Mouse (Mus musculus): ENCODE data around the gene Phactr4. TPM values are rescaled to one million over a fixed set of nuclear protein-coding genes. Genes with fewer than 3 reads are reported as not detected.

Gene Phactr4
- polyA plus RNA-seq, 1 experiment from 2014 or later, result 15.3 TPM

- TF ChIP-seq EP300 (IDR thresholded peaks at IDR 0.05), result peak; percentile 42; the same call in 1 of the 2 replicates
- TF ChIP-seq CTCF (IDR thresholded peaks at IDR 0.05), result no peak
- H3K9me3 ChIP-seq (ENCODE audit: low read length), result no peaks in the 10 kb centered on the region
- no peak overlapping the region for H3K4me3 ChIP-seq (ENCODE audit: low read depth, low read length)
- peak overlapping the region; percentile 66 for H3K27ac ChIP-seq (ENCODE audit: low read length)
- WGBS, result 60% methylated on average over 13 of the region's 13 CpGs
- H3K4me1 ChIP-seq (ENCODE audit: insufficient read depth, low read depth, low read length), result no peaks in the 10 kb centered on the region
- H3K9ac ChIP-seq (replicated peaks; ENCODE audit: low read depth), result no peak overlapping the region
- no peaks in the 10 kb centered on the region for H3K27me3 ChIP-seq (replicated peaks; ENCODE audit: insufficient read depth, low read length)
- H3K36me3 ChIP-seq (ENCODE audit: insufficient read depth, low read length), result peaks cover 38% of the 10 kb centered on the region
- DNase-seq (ENCODE audit: low spot score) (peak; percentile 86), ATAC-seq (peak; percentile 90)
- no peak overlapping the region for H3K4me2 ChIP-seq (replicated peaks; ENCODE audit: low read depth, low read length)
These were observed 56.7 kb downstream of the Phactr4 start for GRCm38 (mm10) chr4:132365450-132366060.

GRCm38 (mm10) chr4:132363487-132363886, 58.8 kb downstream of the Phactr4 start:
- no peak for ATAC-seq

GRCm38 (mm10) chr4:132359510-132359909, 62.8 kb downstream of the Phactr4 start:
- TF ChIP-seq CTCF (IDR thresholded peaks at IDR 0.05) (no peak), EP300 (IDR thresholded peaks at IDR 0.05) (no peak)
- no peaks in the 10 kb centered on the region for H3K27me3 ChIP-seq (replicated peaks; ENCODE audit: insufficient read depth, low read length)
- ATAC-seq, result no peak
- H3K27ac ChIP-seq (ENCODE audit: low read length), result no peak overlapping the region
- WGBS, result 85% methylated on average over 4 of the region's 4 CpGs
- H3K4me1 ChIP-seq (ENCODE audit: insufficient read depth, low read depth, low read length), result no peaks in the 10 kb centered on the region
- no peak overlapping the region for H3K9ac ChIP-seq (replicated peaks; ENCODE audit: low read depth)
- H3K9me3 ChIP-seq (ENCODE audit: low read length), result no peaks in the 10 kb centered on the region
- no peak overlapping the region for H3K4me2 ChIP-seq (replicated peaks; ENCODE audit: low read depth, low read length)
- no peak overlapping the region for H3K4me3 ChIP-seq (ENCODE audit: low read depth, low read length)
- DNase-seq (ENCODE audit: low spot score), result no peak
- peaks cover 25% of the 10 kb centered on the region; the same call in 1 of the 2 replicates for H3K36me3 ChIP-seq (ENCODE audit: insufficient read depth, low read length)

More at GRCm38 (mm10) chr4:132363487-132363886, 58.8 kb downstream of the Phactr4 start:
- no peak for TF ChIP-seq CTCF (IDR thresholded peaks at IDR 0.05)
- TF ChIP-seq EP300 (IDR thresholded peaks at IDR 0.05), result no peak
- no peak overlapping the region for H3K27ac ChIP-seq (ENCODE audit: low read length)
- no peaks in the 10 kb centered on the region for H3K9me3 ChIP-seq (ENCODE audit: low read length)
- H3K4me2 ChIP-seq (replicated peaks; ENCODE audit: low read depth, low read length), result no peak overlapping the region
- peaks cover 41% of the 10 kb centered on the region for H3K36me3 ChIP-seq (ENCODE audit: insufficient read depth, low read length)
- WGBS, result 95% methylated on average over 11 of the region's 11 CpGs
- no peak overlapping the region for H3K9ac ChIP-seq (replicated peaks; ENCODE audit: low read depth)
- H3K4me3 ChIP-seq (ENCODE audit: low read depth, low read length), result no peak overlapping the region
- no peak for DNase-seq (ENCODE audit: low spot score)
- no peaks in the 10 kb centered on the region for H3K27me3 ChIP-seq (replicated peaks; ENCODE audit: insufficient read depth, low read length)
- H3K4me1 ChIP-seq (ENCODE audit: insufficient read depth, low read depth, low read length), result no peaks in the 10 kb centered on the region

GRCm38 (mm10) chr4:132356170-132356569, 66.1 kb downstream of the Phactr4 start:
- 50% methylated on average over 12 of the region's 12 CpGs for WGBS
- DNase-seq (ENCODE audit: low spot score) (peak; percentile 48), ATAC-seq (0 out of 2 replicates have a peak, but pooled peaks have one; percentile 16)
- Histone ChIP-seq H3K36me3 (ENCODE audit: insufficient read depth, low read length) (peaks cover 13% of the 10 kb centered on the region; the same call in 1 of the 2 replicates), H3K4me2 (replicated peaks; ENCODE audit: low read depth, low read length) (no peak overlapping the region), H3K27ac (ENCODE audit: low read length) (no peak overlapping the region), H3K27me3 (replicated peaks; ENCODE audit: insufficient read depth, low read length) (no peaks in the 10 kb centered on the region), H3K9ac (replicated peaks; ENCODE audit: low read depth) (no peak overlapping the region), H3K9me3 (ENCODE audit: low read length) (no peaks in the 10 kb centered on the region), H3K4me1 (ENCODE audit: insufficient read depth, low read depth, low read length) (peaks cover 8% of the 10 kb centered on the region; the same call in 1 of the 2 replicates), H3K4me3 (ENCODE audit: low read depth, low read length) (no peak overlapping the region)
- TF ChIP-seq CTCF (IDR thresholded peaks at IDR 0.05) (no peak), EP300 (IDR thresholded peaks at IDR 0.05) (no peak)

GRCm38 (mm10) chr4:132355403-132355802, 66.9 kb downstream of the Phactr4 start:
- H3K36me3 ChIP-seq (ENCODE audit: insufficient read depth, low read length), result peaks cover 12% of the 10 kb centered on the region; the same call in 1 of the 2 replicates
- no peak for ATAC-seq
- H3K27me3 ChIP-seq (replicated peaks; ENCODE audit: insufficient read depth, low read length), result no peaks in the 10 kb centered on the region
- no peak for DNase-seq (ENCODE audit: low spot score)
- peaks cover 8% of the 10 kb centered on the region; the same call in 1 of the 2 replicates for H3K4me1 ChIP-seq (ENCODE audit: insufficient read depth, low read depth, low read length)
- no peak overlapping the region for H3K9ac ChIP-seq (replicated peaks; ENCODE audit: low read depth)
- H3K4me2 ChIP-seq (replicated peaks; ENCODE audit: low read depth, low read length), result no peak overlapping the region
- 78% methylated on average over 3 of the region's 3 CpGs for WGBS
- TF ChIP-seq CTCF (IDR thresholded peaks at IDR 0.05), result no peak
- no peak for TF ChIP-seq EP300 (IDR thresholded peaks at IDR 0.05)
- no peak overlapping the region for H3K27ac ChIP-seq (ENCODE audit: low read length)
- no peaks in the 10 kb centered on the region for H3K9me3 ChIP-seq (ENCODE audit: low read length)
- H3K4me3 ChIP-seq (ENCODE audit: low read depth, low read length), result no peak overlapping the region

GRCm38 (mm10) chr4:132354571-132354970, 67.7 kb downstream of the Phactr4 start:
- Histone ChIP-seq H3K36me3 (ENCODE audit: insufficient read depth, low read length) (peaks cover 7% of the 10 kb centered on the region; the same call in 1 of the 2 replicates), H3K27ac (ENCODE audit: low read length) (no peak overlapping the region), H3K9ac (replicated peaks; ENCODE audit: low read depth) (no peak overlapping the region), H3K4me3 (ENCODE audit: low read depth, low read length) (no peak overlapping the region), H3K4me2 (replicated peaks; ENCODE audit: low read depth, low read length) (no peak overlapping the region), H3K27me3 (replicated peaks; ENCODE audit: insufficient read depth, low read length) (no peaks in the 10 kb centered on the region), H3K9me3 (ENCODE audit: low read length) (no peaks in the 10 kb centered on the region), H3K4me1 (ENCODE audit: insufficient read depth, low read depth, low read length) (peaks cover 8% of the 10 kb centered on the region; the same call in 1 of the 2 replicates)
- ATAC-seq, result no peak
- 74% methylated on average over 4 of the region's 4 CpGs for whole genome bisulfite sequencing
- peak; percentile 29 for DNase-seq (ENCODE audit: low spot score)
- TF ChIP-seq EP300 (IDR thresholded peaks at IDR 0.05) (no peak), CTCF (IDR thresholded peaks at IDR 0.05) (no peak)

Measured in lung, postnatal 0 days (tissue).